Mouse (Mus musculus): ENCODE results near the gene Cdkn2aipnl. TPM values are rescaled to one million over a fixed set of nuclear protein-coding genes. Genes with fewer than 3 reads are reported as not detected.

Cdkn2aipnl gene
- polyA plus RNA-seq, 1 experiment from 2014 or later, result 111 TPM

- Histone ChIP-seq H3K4me3 (ENCODE audit: low read depth, low read length) (no peak overlapping the region), H3K36me3 (ENCODE audit: control insufficient read depth, insufficient read depth, low read length) (peaks cover 6% of the 10 kb centered on the region; the same call in 1 of the 2 replicates), H3K27me3 (ENCODE audit: control insufficient read depth, insufficient read depth, low read length) (no peaks in the 10 kb centered on the region), H3K9me3 (ENCODE audit: control insufficient read depth, low read length) (no peaks in the 10 kb centered on the region), H3K4me2 (replicated peaks; ENCODE audit: low read depth, low read length) (no peak overlapping the region), H3K9ac (ENCODE audit: low read depth, low read length) (no peak overlapping the region), H3K4me1 (replicated peaks; ENCODE audit: control insufficient read depth, insufficient read depth, low read length) (no peaks in the 10 kb centered on the region), H3K27ac (ENCODE audit: low read depth, low read length) (no peak overlapping the region)
- no peak for DNase-seq (ENCODE audit: low spot score)
- no peak for ATAC-seq (ENCODE audit: low FRiP score)
- WGBS, result 90% methylated on average over 2 of the region's 2 CpGs
Observed at GRCm38 (mm10) chr11:51969511-51969910, 2.0 kb downstream of the Cdkn2aipnl start.

- H3K9me3 ChIP-seq (ENCODE audit: control insufficient read depth, low read length), result no peaks in the 10 kb centered on the region
- H3K27me3 ChIP-seq (ENCODE audit: control insufficient read depth, insufficient read depth, low read length), result no peaks in the 10 kb centered on the region
- no peak overlapping the region for H3K4me2 ChIP-seq (replicated peaks; ENCODE audit: low read depth, low read length)
- H3K9ac ChIP-seq (ENCODE audit: low read depth, low read length), result no peak overlapping the region
- ATAC-seq (ENCODE audit: low FRiP score) (no peak), DNase-seq (ENCODE audit: low spot score) (no peak)
- no peak overlapping the region for H3K27ac ChIP-seq (ENCODE audit: low read depth, low read length)
- H3K4me1 ChIP-seq (replicated peaks; ENCODE audit: control insufficient read depth, insufficient read depth, low read length), result no peaks in the 10 kb centered on the region
- H3K4me3 ChIP-seq (ENCODE audit: low read depth, low read length), result no peak overlapping the region
- 95% methylated on average over 6 of the region's 6 CpGs for WGBS
- peaks cover 6% of the 10 kb centered on the region; the same call in 1 of the 2 replicates for H3K36me3 ChIP-seq (ENCODE audit: control insufficient read depth, insufficient read depth, low read length)
Observed at GRCm38 (mm10) chr11:51971644-51972043, 4.2 kb downstream of the Cdkn2aipnl start.

GRCm38 (mm10) chr11:51999611-52000289, 32.3 kb downstream of the Cdkn2aipnl start:
- DNase-seq (ENCODE audit: low spot score) (peak; percentile 60), ATAC-seq (ENCODE audit: low FRiP score) (peak; percentile 32)
- H3K4me1 ChIP-seq (replicated peaks; ENCODE audit: control insufficient read depth, insufficient read depth, low read length), result 0 out of 2 replicates have a peak, but pooled peaks cover 3% of the 10 kb centered on the region
- under 1% methylated on average over 29 of the region's 29 CpGs for WGBS
- peak overlapping the region; percentile 93 for H3K27ac ChIP-seq (ENCODE audit: low read depth, low read length)
- no peaks in the 10 kb centered on the region for H3K9me3 ChIP-seq (ENCODE audit: control insufficient read depth, low read length)
- H3K4me2 ChIP-seq (replicated peaks; ENCODE audit: low read depth, low read length), result peak overlapping the region; percentile 78
- H3K36me3 ChIP-seq (ENCODE audit: control insufficient read depth, insufficient read depth, low read length), result 0 out of 2 replicates have a peak, but pooled peaks cover 12% of the 10 kb centered on the region
- peak overlapping the region; percentile 96 for H3K9ac ChIP-seq (ENCODE audit: low read depth, low read length)
- H3K27me3 ChIP-seq (ENCODE audit: control insufficient read depth, insufficient read depth, low read length), result no peaks in the 10 kb centered on the region
- H3K4me3 ChIP-seq (ENCODE audit: low read depth, low read length), result peak overlapping the region; percentile 99

- H3K4me1 ChIP-seq (replicated peaks; ENCODE audit: control insufficient read depth, insufficient read depth, low read length), result 0 out of 2 replicates have a peak, but pooled peaks cover 3% of the 10 kb centered on the region
- 0% methylated on average over 43 of the region's 63 CpGs for WGBS
Observed at GRCm38 (mm10) chr11:52000290-52000962, 33.0 kb downstream of the Cdkn2aipnl start, which contains the start of gene Ube2b. Ube2b (minus strand) TSS chr11:52000762.

GRCm38 (mm10) chr11:52001341-52001740, 33.9 kb downstream of the Cdkn2aipnl start:
- ATAC-seq (ENCODE audit: low FRiP score), result no peak

More at GRCm38 (mm10) chr11:52000290-52000962, 33.0 kb downstream of the Cdkn2aipnl start, which contains the start of gene Ube2b:
- Histone ChIP-seq H3K4me2 (replicated peaks; ENCODE audit: low read depth, low read length) (peak within 1 kb of the TSS; percentile 78), H3K9ac (ENCODE audit: low read depth, low read length) (peak within 1 kb of the TSS; percentile 96), H3K4me3 (ENCODE audit: low read depth, low read length) (peak within 1 kb of the TSS; percentile 99), H3K27ac (ENCODE audit: low read depth, low read length) (peak within 1 kb of the TSS; percentile 93), H3K36me3 (ENCODE audit: control insufficient read depth, insufficient read depth, low read length) (0 out of 2 replicates have a peak, but pooled peaks cover 10% of the 10 kb centered on the region), H3K27me3 (ENCODE audit: control insufficient read depth, insufficient read depth, low read length) (no peaks in the 10 kb centered on the region), H3K9me3 (ENCODE audit: control insufficient read depth, low read length) (no peaks in the 10 kb centered on the region)
- peak; percentile 82 for ATAC-seq (ENCODE audit: low FRiP score)
- peak; percentile 97 for DNase-seq (ENCODE audit: low spot score)

GRCm38 (mm10) chr11:52001861-52002260, 34.4 kb downstream of the Cdkn2aipnl start:
- Histone ChIP-seq H3K4me2 (replicated peaks; ENCODE audit: low read depth, low read length) (no peak overlapping the region), H3K9ac (ENCODE audit: low read depth, low read length) (no peak overlapping the region), H3K4me3 (ENCODE audit: low read depth, low read length) (no peak overlapping the region), H3K36me3 (ENCODE audit: control insufficient read depth, insufficient read depth, low read length) (0 out of 2 replicates have a peak, but pooled peaks cover 6% of the 10 kb centered on the region), H3K4me1 (replicated peaks; ENCODE audit: control insufficient read depth, insufficient read depth, low read length) (0 out of 2 replicates have a peak, but pooled peaks cover 3% of the 10 kb centered on the region), H3K9me3 (ENCODE audit: control insufficient read depth, low read length) (no peaks in the 10 kb centered on the region), H3K27ac (ENCODE audit: low read depth, low read length) (no peak overlapping the region), H3K27me3 (ENCODE audit: control insufficient read depth, insufficient read depth, low read length) (no peaks in the 10 kb centered on the region)
- 94% methylated on average over 8 of the region's 8 CpGs for WGBS
- ATAC-seq (ENCODE audit: low FRiP score), result no peak
- DNase-seq (ENCODE audit: low spot score), result no peak

More at GRCm38 (mm10) chr11:52001341-52001740, 33.9 kb downstream of the Cdkn2aipnl start:
- no peak overlapping the region for H3K4me2 ChIP-seq (replicated peaks; ENCODE audit: low read depth, low read length)
- 78% methylated on average over 10 of the region's 10 CpGs for WGBS
- H3K27me3 ChIP-seq (ENCODE audit: control insufficient read depth, insufficient read depth, low read length), result no peaks in the 10 kb centered on the region
- H3K4me1 ChIP-seq (replicated peaks; ENCODE audit: control insufficient read depth, insufficient read depth, low read length), result 0 out of 2 replicates have a peak, but pooled peaks cover 3% of the 10 kb centered on the region
- H3K9me3 ChIP-seq (ENCODE audit: control insufficient read depth, low read length), result no peaks in the 10 kb centered on the region
- no peak for DNase-seq (ENCODE audit: low spot score)
- 0 out of 2 replicates have a peak, but pooled peaks cover 7% of the 10 kb centered on the region for H3K36me3 ChIP-seq (ENCODE audit: control insufficient read depth, insufficient read depth, low read length)
- H3K9ac ChIP-seq (ENCODE audit: low read depth, low read length), result no peak overlapping the region
- H3K4me3 ChIP-seq (ENCODE audit: low read depth, low read length), result no peak overlapping the region
- peak overlapping the region; percentile 24; the same call in 1 of the 2 replicates for H3K27ac ChIP-seq (ENCODE audit: low read depth, low read length)

- 81% methylated on average over 13 of the region's 13 CpGs for WGBS
- Histone ChIP-seq H3K4me1 (replicated peaks; ENCODE audit: control insufficient read depth, insufficient read depth, low read length) (0 out of 2 replicates have a peak, but pooled peaks cover 3% of the 10 kb centered on the region), H3K9me3 (ENCODE audit: control insufficient read depth, low read length) (no peaks in the 10 kb centered on the region), H3K36me3 (ENCODE audit: control insufficient read depth, insufficient read depth, low read length) (no peaks in the 10 kb centered on the region), H3K4me3 (ENCODE audit: low read depth, low read length) (peak overlapping the region; percentile 75), H3K27me3 (ENCODE audit: control insufficient read depth, insufficient read depth, low read length) (no peaks in the 10 kb centered on the region), H3K9ac (ENCODE audit: low read depth, low read length) (peak overlapping the region; percentile 59; the same call in 1 of the 2 replicates), H3K27ac (ENCODE audit: low read depth, low read length) (no peak overlapping the region), H3K4me2 (replicated peaks; ENCODE audit: low read depth, low read length) (peak overlapping the region; percentile 66)
- DNase-seq (ENCODE audit: low spot score) (no peak), ATAC-seq (ENCODE audit: low FRiP score) (no peak)
Observed at GRCm38 (mm10) chr11:52002842-52003504, 35.5 kb downstream of the Cdkn2aipnl start.

- H3K4me2 ChIP-seq (replicated peaks; ENCODE audit: low read depth, low read length), result peak overlapping the region; percentile 66
- peak overlapping the region; percentile 75 for H3K4me3 ChIP-seq (ENCODE audit: low read depth, low read length)
- no peaks in the 10 kb centered on the region for H3K36me3 ChIP-seq (ENCODE audit: control insufficient read depth, insufficient read depth, low read length)
- H3K9me3 ChIP-seq (ENCODE audit: control insufficient read depth, low read length), result no peaks in the 10 kb centered on the region
- DNase-seq (ENCODE audit: low spot score) (no peak), ATAC-seq (ENCODE audit: low FRiP score) (no peak)
- peak overlapping the region; percentile 59 for H3K9ac ChIP-seq (ENCODE audit: low read depth, low read length)
- peak overlapping the region; percentile 59 for H3K27ac ChIP-seq (ENCODE audit: low read depth, low read length)
- no peaks in the 10 kb centered on the region for H3K27me3 ChIP-seq (ENCODE audit: control insufficient read depth, insufficient read depth, low read length)
- 19% methylated on average over 4 of the region's 4 CpGs for WGBS
- H3K4me1 ChIP-seq (replicated peaks; ENCODE audit: control insufficient read depth, insufficient read depth, low read length), result 0 out of 2 replicates have a peak, but pooled peaks cover 1% of the 10 kb centered on the region
Observed at GRCm38 (mm10) chr11:52003505-52003771, 36.0 kb downstream of the Cdkn2aipnl start.
